Mouse (Mus musculus) lung, postnatal 25 days (tissue): ENCODE data around the gene Chtf18.
"Not testable (repeated sequence)": the region's sequence is repeated elsewhere in the genome, so short reads cannot be mapped to it uniquely, and the experiment has no call there.

Experiments used
- DNase-seq: peaks from one replicate; pipeline ENCODE4 v3.0.0; 2022; ENCODE audit warnings: low spot score

Chtf18 gene

DNA sequence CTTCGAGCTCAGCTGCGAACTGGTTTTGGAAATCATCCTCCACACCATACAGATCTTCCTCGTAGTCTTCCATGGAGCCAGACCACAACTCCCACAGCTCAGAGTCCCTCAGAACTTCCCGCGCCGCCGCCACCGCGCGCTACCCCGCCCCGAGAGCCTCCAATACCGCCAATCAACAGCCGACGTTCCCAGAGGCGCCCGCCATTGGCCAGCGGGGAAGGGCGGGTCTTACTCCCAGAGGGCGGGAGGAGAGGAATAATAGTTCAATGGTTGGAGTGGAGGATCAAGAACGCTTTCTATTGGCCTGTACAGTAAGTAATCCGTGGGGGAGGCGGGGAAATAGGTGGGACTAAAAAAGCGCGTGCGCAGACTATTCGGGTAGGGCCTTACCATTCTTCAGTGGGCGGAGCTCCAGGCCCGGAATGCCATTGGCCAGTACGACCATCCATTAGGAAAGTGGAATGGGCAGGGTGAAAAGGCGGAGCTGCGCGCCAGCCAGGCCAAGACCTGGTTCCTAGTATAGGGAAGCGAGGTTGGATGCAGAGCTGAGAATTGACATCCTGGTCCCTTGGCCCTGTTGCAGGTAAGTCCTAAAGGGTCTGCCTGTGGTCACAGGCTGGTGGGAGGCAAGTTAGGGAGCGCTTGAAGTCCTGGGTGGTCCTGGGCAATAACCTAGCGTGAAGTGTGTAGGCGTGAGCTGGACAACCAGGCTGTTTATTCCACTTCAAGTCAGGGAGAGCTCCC is at the start of gene Chtf18, which contains the start of gene Rpusd1:
Chtf18 (minus strand) TSS at position 155 of the 744 bp plus-strand sequence.
Rpusd1 (plus strand) TSS at position 406 of the 744 bp plus-strand sequence.
- DNase-seq = peak; percentile 100

DNA sequence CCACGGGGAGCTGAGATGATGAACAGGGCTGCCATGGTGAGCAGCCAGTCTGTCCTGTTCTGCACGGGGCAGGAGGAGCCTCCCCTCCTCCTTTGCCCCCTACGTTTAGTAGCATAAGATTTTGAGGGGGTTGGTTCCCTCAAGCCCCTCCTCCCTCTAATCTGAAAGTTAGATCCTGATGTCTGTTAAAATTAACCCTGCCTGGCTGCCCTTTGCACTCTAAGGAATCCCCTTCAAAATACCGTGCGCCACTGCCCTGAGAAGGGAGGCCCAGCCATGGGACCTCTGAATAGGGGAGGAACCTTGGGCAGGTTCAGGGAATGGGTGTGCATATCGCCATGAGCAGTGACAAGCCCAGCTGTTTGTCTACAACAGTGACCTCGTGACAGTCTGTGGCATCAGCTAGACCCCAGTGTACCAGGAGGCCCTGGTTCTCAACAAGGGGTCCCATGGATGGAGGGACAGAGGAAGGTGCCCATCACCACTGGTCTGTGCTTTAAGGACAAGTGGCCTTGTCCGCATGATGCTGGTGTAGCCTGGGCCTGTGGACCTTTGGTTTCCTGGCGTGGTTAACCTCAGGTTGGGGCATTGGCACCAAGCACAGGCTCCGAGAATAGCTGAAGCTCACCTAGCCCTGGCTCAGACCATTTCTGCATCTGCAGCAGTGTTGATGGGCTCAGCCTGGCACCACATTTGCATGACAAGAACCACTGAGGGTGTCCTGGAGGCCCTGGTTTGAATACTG is 48.3 kb upstream of the Chtf18 start:
- DNase-seq = no peak

DNA sequence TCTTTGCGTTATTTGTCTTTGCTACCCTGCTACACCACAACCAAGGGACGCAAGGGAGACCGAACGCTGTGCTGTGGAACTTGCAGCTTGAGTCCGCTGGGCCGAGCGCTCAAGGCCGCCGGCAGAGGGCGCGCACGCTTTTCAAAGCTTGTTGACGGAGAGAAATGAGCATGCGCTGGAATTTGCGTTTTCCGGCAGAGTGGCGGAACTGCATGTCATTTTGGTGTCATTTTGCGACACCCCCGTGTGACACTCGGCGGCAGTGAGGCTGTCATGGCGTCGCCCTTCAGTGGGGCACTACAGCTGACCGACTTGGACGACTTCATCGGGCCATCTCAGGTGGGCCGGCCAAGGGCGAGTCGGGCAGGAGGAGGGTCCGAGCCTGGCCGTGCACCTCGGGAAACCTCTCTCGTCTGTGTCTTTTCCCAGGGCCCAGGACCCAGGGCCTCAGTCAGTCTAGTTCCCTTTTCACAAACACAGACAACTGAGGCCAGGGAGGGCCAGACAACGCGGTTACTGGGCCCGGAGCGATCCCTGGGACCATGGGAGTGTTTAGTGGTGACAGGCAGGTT is 46.4 kb upstream of the Chtf18 start, which contains the start of gene Narfl:
Narfl (plus strand) TSS at position 228 of the 572 bp plus-strand sequence.
- peak; percentile 96 for DNase-seq

DNA sequence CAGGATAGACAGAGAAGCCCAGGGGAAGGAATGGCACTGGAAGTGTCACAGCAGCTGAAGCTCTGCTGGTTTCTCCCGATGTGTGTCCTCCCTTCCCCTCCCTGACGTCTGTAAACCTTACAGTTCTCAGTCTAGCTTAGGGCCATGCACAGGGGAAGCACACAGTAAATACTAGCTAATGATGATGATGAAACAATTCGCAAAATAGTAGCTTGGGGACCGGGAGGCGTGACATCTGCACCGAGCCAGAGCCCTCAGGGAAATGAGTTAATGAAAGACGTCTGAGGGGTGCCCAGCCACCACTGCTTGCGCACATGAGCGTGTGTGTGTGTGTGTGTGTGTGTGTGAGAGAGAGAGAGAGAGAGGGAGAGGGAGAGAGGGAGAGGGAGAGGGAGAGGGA is 42.1 kb upstream of the Chtf18 start:
- DNase-seq = no peak

DNA sequence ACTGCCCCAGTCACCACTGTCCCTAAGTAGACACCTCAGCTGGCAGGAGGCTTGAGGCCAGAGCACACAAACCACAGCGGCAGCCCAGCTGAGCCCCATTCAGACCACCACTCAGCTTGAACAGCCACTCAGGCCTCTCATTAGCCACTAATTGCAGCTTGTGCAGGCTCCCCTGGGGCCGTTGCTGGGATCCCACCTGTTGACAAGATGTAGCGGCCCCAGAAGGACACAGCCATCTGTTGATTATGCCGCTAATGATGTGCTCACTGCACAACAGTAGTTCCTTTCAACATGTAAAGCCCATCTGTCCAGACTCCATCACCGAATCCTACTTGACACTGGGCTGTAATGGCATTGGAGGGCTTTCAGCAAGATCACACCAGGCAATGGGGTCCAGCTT is 38.7 kb upstream of the Chtf18 start:
- no peak for DNase-seq

DNA sequence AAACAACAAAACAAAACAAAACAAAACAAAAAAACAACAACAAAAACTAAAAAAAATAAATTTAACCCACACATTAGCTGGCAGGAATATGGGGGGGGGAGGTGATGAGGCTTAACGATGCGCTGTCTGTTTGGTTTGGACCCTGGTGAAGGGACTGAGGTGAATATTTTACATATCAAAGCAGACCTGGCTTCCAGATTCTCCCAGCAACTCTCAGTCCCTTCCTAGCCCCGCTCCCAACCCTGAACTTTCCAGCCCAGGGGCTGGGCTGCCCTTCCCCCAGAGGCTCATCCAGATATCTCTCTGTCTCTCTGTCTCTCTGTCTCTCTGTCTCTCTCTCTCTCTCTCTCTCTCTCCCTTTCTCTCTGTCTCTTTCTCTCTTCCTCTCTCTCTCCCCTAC is 35.4 kb upstream of the Chtf18 start:
- DNase-seq = no peak

DNA sequence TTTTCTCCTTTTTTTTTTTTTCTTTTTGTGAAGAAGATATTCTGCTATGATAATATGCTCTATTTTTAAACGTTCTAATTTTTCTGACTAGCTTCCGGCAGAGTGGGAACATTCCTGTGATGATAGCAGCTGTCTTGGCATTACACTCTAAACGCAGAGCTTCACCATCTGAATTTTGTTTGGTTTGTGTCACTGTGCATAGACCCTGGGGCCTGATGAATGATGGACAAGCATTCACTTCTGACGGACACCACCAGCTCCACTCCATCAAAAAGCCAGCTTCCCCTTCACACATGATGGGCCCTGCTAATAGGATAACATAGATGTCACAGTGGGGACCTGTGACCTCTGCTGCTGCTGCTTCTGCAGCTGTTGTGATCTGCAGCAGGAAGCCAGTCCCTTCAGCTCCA is 34.3 kb upstream of the Chtf18 start:
- DNase-seq = no peak

DNA sequence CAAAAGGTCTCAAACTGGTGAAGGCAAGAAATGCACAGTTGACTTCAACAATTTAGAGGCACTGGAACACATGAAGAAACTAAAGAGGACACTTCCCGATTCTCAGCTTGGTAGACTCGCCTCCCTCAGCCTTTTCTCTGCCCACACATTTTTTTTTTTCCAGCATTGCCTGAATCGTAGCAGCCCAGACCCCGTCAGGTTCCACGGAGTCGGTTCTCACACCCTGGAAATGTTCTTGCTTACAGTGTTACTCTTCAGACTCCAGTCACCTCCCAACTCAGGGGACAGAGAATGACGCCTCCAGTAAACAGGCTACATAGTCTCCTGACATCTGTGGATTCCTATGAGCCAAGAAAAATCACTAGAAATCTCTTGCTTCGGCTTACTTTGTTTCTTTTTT is 32.9 kb upstream of the Chtf18 start:
- DNase-seq = no peak

DNA sequence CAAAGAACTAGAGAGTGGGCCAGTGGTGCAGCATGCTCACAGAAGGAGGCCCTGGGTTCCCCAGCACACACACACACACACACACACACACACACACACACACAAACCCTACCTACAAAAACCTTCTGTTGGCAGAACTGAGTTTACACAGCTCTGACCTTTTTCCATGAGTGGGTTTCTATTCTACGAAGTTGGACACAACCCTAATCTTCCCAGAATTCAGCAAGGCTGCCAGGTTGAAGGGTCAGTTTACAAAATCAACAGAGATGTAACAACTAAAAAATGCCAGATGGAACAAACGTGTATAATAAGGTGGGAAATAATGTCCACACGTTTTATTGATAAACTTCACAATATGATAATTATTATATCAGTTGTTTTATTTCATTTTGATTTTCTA is 30.5 kb upstream of the Chtf18 start:
- DNase-seq = no peak

DNA sequence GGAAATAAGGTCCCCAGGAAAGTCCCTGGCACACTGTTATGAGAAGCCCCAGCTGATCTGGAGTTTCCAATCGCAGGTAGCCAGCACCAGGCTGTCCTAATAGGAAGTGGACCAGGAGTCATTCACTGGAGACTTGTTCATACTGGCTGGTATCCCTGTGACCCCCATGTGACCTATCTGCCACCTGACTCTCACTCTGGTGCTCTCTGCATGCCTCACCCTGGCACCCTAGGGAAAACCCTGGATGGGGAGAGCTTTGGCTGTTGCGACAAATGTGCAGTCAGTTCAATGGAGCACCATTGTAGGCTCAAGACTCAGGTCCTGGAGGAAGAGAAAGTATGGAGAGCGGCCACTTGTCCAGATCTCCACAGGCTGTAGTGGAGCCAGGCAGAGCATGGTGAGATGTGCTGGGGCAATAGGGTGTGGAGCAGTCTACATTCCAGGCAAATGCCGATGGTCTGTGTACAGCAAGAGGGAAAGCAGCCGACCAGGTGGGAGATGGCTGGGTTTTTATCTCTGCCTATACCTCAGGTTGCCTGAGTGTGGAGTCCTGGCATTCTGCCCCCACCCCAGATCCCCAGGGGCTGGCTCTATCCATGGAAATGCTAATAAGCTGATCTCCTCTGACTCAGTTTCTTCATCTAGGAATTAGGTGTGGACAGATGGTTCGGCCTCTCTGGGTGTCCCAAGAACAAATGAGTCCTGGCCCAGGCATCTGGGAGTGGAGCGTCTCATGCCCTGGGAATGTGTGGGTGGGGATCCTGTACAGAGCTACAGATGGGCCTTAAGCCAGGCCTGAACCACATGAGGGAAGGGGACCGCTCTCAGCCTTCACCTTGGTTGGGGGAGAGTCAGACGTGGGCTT is 29.4 kb upstream of the Chtf18 start:
- DNase-seq = peak; percentile 35

DNA sequence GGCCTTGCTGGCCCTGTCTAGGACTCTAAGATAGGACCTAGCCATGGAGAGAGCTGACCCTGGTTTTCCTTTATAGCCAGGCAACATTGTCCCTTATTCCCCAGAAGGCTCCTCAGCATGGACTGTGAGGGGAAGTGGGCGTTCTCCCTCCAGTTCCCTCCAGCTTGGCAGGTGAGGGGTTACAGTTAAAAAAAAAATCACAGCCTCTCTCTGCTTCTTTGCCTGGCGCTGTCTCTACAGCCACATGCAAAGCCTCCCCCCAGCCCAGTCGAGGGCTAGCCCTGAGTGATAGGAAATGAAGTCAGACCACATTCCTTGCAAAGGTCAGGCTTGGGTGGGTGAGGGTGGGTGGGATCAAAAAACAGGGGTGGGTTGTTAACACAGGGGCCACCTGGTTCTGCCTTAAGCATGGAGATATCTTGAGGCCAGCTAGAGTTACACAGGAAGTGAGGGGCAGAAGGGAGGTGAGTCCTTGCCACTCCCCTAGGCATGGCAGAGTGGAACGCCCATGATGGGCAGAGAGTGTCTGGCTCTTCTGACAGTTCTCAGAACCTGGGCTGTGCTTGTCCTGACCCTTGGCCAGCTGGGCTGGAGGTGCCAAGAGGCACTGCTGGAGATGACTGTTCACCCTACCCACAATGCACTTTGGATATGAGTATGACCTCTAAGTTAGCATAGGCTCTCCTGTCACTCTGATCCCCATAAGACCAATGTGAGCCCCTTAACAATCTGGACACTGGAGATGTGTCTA is 28.6 kb upstream of the Chtf18 start:
- DNase-seq = no peak

DNA sequence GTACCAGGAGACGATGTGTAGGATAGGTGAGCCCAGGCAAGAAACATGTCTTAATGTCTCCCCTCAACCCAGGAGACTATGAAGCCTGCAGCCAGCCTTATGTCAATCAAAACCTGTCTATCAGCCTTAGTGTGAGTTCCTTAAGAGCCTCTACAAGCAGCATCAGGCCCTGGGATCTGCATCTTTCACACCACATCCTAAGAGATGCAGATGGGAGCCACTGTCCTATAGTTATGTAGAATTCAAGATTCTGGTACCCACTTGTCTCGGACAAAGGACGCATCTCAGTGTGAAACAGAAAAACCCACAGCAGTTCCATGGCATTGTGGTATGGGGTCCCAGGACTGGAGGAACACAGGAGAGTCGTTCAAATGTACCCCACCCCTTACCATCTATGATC is 27.9 kb upstream of the Chtf18 start:
- no peak for DNase-seq

DNA sequence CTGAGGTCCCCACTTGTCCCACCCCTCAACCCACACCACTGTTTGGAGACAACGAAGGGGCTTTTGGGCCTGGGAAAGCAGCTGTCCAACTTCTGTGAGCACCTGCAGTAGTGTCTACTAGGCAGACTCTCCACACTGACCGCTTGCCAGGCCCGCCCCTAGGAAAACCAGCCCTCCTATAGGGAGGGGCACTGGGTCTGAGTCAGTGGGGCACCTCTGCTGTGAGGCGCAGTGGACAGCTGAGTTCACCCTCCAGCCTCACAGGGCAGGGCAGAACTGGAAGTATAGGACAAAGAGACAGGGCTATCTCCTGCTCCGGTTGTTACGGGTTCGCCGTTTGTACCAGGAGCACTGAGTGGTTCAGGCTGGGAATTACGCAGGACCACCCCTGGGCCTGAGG is 27.0 kb upstream of the Chtf18 start, which contains the start of gene Msln:
Msln (minus strand) TSS at position 138 of the 400 bp plus-strand sequence.
- no peak for DNase-seq

DNA sequence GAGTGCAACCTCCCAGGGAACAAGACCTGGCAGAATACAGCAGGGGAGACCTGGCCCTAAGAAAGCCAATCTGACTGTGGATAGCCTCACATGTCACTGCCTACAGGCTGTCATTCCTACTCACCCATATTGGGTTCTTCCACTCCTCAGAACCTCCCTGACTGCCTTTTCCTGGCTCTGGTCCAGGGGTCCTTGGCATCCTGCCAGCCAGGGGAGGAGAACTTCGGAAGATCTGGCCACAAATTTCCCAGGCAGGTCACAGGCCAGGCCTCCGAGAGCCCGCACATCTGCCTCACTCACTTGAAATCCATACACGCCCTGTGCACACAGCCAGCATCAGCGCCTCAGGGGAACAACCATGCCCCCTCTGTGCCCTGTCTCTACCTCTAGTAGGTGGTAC is 24.2 kb upstream of the Chtf18 start:
- peak; percentile 21 for DNase-seq

DNA sequence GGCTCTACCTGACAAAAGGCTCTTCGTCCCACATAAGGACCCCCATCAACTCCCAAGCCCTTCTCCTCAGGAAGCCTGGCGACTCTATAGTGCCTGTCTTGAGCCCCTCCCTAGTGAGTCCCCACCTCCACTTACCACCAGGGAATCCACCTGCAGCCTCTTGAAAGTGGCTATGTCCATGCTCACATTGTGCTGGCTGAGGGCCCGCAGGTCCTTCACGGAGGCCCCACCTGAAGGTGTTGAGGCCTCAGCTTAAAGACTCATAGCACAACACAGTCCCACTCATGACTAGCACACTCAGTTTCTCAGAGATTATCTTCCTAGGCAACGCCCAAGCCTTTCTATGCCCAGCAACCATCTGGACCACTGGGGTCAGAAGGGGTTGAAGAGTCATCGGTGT is 22.1 kb upstream of the Chtf18 start:
- no peak for DNase-seq

DNA sequence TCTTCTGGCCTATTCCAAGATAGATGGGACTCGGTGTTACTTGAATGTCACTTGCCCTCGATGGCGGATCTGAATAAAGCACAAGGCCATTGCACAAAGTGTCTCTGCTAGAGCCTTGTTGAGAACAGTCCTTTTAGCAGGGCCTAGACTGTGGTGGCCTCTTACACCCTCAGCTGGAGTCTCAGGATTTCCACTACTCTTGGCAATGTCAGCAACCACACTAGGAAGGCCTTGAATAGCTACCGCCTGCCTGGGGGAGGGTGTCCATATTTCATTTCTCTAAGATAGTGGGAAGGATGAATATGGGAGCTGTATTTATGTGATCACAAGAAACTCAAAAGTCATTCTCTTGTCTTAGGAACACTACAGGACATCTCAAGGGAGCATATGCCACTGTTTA is 21.0 kb upstream of the Chtf18 start:
- DNase-seq = no peak

DNA sequence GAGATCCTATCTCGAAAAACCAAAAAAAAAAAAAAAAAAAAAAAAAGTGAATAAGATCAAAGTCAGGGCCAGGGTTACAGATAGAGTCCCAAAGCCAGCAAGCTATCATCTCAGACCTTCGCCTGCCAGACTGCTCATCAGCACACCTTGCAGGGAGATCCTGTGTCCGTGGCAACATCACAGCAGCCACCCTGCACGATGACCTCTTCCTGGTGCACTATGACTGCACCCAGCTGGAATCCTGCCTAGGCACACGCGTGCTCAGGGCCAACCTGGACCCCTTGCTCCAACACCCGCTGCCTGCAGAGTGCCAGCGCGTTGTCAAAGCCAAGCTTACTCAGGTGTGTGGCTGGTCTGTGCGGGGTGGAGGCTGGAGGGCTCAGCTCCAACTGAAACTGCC is 17.1 kb upstream of the Chtf18 start:
- no peak for DNase-seq

DNA sequence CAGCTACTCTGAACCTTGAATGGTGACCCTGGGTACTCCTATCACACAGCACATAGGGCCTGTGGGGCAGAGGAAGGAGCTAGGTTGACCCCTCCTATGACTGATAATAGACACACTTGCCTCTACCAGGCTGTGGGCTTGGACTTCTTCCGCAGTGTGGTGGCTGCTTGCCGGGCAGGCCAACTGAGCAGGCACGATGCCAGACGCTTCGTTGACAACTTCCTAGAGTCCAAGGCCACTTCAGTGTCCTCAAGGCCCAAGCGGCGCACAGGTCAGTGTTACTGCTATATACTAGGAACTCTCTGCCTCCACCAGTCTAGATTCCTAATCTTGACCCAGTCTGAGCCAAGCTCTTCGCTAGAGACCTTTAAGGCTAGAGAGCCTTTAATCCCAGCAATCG is 16.6 kb upstream of the Chtf18 start:
- no peak for DNase-seq

DNA sequence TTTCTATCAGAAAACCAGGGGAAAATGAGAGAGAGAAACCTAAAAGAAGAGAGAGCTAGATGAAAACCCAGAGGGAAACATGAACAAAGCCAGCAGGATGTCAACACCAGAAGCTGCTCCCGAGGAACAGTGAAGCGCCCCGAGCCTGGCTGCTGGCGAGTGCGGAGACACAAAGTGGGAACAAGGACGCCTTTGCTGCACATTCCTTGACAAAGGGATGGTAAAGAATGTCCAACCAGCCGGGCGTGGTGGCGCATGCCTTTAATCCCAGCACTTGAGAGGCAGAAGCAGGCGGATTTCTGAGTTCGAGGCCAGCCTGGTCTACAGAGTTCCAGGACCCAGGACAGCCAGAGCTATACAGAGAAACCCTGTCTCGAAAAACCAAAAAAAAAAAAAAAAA is 14.3 kb upstream of the Chtf18 start:
- not testable (repeated sequence) for DNase-seq

DNA sequence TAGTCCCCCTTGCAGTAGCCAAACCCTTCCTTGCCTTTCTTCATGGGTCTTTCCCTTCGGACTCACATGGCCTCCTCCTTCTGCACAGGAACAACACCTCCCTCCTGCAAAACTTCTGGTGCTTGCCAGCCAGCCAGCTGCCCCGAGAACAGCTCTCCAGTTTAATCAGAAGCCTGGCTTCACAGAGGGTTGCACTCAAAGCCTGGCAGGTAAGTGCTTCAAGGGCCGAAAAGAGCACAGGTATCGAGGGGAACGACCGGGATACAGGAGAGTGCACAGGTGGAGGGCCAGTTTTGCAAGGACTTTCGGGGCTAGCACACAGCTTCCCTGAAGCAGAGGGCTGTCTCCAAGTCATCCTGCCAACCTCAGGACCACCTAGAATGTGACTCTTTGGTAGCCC is 11.6 kb upstream of the Chtf18 start:
- DNase-seq = peak; percentile 14

DNA sequence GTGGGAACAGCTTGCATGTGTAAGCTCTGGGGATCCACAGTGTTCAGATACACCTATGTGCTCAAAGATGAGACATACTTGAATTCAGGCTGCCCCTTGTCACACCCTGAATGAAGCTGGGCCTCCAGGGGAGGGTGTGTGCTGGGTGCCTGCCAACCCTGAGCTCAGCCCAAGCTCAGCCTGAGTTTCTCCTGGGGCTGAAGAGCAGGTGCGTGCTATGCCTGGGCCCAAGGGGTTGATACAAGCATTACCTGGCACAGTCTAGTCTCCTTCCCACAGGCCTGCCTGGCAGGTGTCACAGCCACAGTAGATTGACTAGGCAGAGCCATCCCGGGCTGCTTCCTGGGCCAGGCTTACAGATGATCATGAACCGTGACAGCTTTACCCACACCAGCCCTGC is 8.5 kb upstream of the Chtf18 start, which contains the start of gene Mslnl:
Mslnl (plus strand) TSS at position 298 of the 400 bp plus-strand sequence.
- DNase-seq = no peak
